Mouse (Mus musculus) intestine, embryonic 16.5 days (tissue): ENCODE measurements at regions not wholly inside any gene's neighbourhood (a gene's known extent, or its start where the extent isn't known, plus 50 kb on each side); places are given as distances from the start of the nearest gene placed in this dataset.
"Not testable (repeated sequence)": the region's sequence is repeated elsewhere in the genome, so short reads cannot be mapped to it uniquely, and the experiment has no call there.

ENCODE experiments used
- ATAC-seq: fragments of 200-750 bp; cut with Nextera tagmentation; 2 replicates; pipeline ENCODE4 v1.8.0; 2017; ENCODE audit warnings: moderate TSS enrichment, moderate library complexity
- H3K27ac ChIP-seq: fragments of 300-500 bp; sonication (generic); 2 replicates; pipeline ENCODE4 v1.5.1; 2014; ENCODE audit warnings: mild to moderate bottlenecking, low read length
- H3K27me3 ChIP-seq: fragments of 300-500 bp; sonication (generic); replicated peaks from 2 replicates; pipeline ENCODE4 v1.6.1; 2014; ENCODE audit warnings: low read length, control low read depth, mixed read lengths; ENCODE audit not compliant: control insufficient read depth, insufficient read depth
- H3K36me3 ChIP-seq: fragments of 300-500 bp; sonication (generic); 2 replicates; pipeline ENCODE4 v1.6.1; 2014; ENCODE audit warnings: low read length, control low read depth; ENCODE audit not compliant: control insufficient read depth, insufficient read depth
- H3K4me1 ChIP-seq: fragments of 300-500 bp; sonication (generic); 2 replicates; pipeline ENCODE4 v1.6.1; 2014; ENCODE audit warnings: low read length, control low read depth, mixed read lengths; ENCODE audit not compliant: control insufficient read depth, insufficient read depth
- H3K4me2 ChIP-seq: fragments of 300-500 bp; sonication (generic); 2 replicates; pipeline ENCODE4 v1.6.1; 2014; ENCODE audit warnings: low read depth, low read length, control low read depth
- H3K4me3 ChIP-seq: fragments of 300-500 bp; sonication (generic); 2 replicates; pipeline ENCODE4 v1.5.1; 2014; ENCODE audit warnings: mild to moderate bottlenecking, low read length
- H3K9ac ChIP-seq: fragments of 300-500 bp; sonication (generic); 2 replicates; pipeline ENCODE4 v1.6.1; 2014; ENCODE audit warnings: low read depth, low read length
- H3K9me3 ChIP-seq: fragments of 300-500 bp; sonication (generic); 2 replicates; pipeline ENCODE4 v1.6.1; 2016; ENCODE audit warnings: low read length, control low read depth; ENCODE audit not compliant: control insufficient read depth
- WGBS: fragments of 180-500 bp; shearing (Covaris S2); extraction: QIAGEN DNeasy Blood & Tissue Kit; methylation state at CpG from one replicate; pipeline ENCODE4 v1.1.7; 2014; 5-methylcytosine and 5-hydroxymethylcytosine counted together

DNA sequence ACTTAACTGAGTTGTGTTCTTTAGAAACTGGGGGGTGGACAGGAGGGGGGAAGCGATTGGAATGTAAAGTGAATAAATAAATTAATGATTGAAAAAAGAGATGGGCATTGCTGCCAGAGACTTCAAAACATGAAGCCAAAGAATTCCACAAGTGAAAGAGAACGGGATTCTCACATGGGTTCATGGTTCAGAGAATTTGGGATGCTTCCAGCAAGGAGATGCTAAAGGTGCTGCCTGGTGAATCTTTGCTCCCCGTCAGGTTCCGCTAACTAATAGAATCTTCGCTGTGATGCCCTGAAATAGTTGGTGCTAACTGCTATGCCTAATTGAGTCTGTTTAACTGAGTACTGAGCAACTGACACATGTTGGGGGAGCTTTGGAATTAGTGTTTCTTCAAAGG, 118.9 kb upstream of the Bet1 start:
- no peak overlapping the region for H3K9ac ChIP-seq
- ATAC-seq = no peak
- 83% methylated on average over 5 of the region's 5 CpGs for WGBS
- no peak overlapping the region for H3K4me2 ChIP-seq
- H3K4me1 ChIP-seq = no peaks in the 10 kb centered on the region
- H3K36me3 ChIP-seq = no peaks in the 10 kb centered on the region
- no peak overlapping the region for H3K4me3 ChIP-seq
- no peak overlapping the region for H3K27ac ChIP-seq
- no peaks in the 10 kb centered on the region for H3K9me3 ChIP-seq
- H3K27me3 ChIP-seq = no peaks in the 10 kb centered on the region

DNA sequence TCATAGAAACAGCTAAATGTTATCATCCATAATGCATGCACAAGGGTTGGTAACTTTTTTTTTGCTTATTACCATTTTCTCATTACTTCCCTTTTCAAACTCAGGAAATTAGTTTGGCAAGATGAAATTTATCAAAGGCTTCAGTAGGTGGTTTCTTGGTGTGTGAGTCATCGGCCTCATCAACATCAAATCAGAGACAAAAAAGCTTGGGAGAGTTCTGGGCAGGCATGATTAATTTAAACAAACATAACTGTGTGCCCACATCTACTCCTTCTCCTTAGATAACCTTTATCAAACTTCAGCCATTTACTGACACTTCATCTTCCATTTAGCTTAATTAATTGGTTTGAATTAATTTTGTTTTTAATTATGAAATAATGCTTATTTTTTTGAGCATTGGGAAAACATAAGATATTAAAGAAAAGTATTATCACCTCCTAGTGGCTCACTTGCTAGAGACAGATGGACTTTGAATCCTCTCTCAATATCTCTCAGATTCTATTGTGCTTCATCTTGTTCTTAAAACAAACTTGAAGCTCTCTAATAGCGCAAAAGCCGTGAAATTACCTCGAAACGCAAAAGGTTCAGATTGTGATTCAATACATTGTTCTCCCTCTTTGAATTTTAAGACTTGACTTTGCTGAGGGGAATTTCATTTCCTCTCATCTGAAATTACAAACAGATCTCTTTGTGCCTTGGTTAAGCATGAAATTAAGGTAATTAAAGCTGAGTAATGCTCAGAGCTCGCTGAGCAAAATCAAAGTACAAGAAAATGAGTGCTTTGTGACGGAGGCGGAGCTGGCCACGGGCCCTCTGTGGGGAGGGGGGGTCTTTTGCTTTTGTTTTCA, 158.7 kb upstream of the Bet1 start:
- no peak overlapping the region for H3K27ac ChIP-seq
- ATAC-seq = no peak
- 65% methylated on average over 9 of the region's 9 CpGs for WGBS
- H3K4me2 ChIP-seq = no peak overlapping the region
- H3K9me3 ChIP-seq = no peaks in the 10 kb centered on the region
- H3K4me3 ChIP-seq = no peak overlapping the region
- no peaks in the 10 kb centered on the region for H3K4me1 ChIP-seq
- H3K27me3 ChIP-seq = no peaks in the 10 kb centered on the region
- H3K9ac ChIP-seq = no peak overlapping the region
- no peaks in the 10 kb centered on the region for H3K36me3 ChIP-seq

DNA sequence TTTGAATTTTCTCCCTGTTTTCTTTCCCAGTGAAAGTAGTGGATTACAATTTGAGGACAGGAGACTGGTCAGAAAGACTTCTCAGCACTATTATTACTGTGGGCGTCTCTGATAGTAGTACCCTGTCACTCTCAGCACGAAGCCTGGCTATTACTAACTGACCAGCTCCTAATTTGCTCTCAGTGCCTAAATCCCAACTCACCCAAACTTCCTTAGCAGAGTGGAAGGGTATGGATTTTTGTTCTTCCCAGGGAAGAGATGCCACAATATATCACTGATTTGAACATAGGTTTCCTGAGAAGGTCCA, 159.3 kb upstream of the Bet1 start:
- ATAC-seq = no peak
- Histone ChIP-seq H3K27ac (no peak overlapping the region), H3K27me3 (no peaks in the 10 kb centered on the region), H3K4me2 (no peak overlapping the region), H3K36me3 (no peaks in the 10 kb centered on the region), H3K4me1 (no peaks in the 10 kb centered on the region), H3K4me3 (no peak overlapping the region), H3K9me3 (no peaks in the 10 kb centered on the region), H3K9ac (no peak overlapping the region)
- 83% methylated on average over 2 of the region's 2 CpGs for WGBS

DNA sequence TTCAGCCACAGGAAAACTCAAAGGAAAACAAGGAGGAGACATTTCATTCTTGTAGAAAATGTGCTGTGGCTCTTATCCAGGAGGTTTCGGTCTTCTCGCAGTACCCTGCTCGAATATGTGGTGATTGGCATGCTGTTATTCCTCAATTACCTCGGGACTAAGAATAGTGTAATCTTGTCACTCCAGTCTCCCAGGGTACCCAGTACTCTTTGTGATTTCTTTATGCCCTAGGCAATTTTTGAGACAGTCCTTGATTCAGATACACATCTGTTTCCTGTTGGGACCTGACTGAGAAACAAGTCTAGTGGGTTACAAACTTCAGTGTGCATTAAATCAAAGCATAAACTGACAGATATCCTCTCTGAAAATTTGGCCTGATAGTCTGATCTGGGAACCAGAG, 189.8 kb upstream of the Bet1 start:
- Histone ChIP-seq H3K4me1 (no peaks in the 10 kb centered on the region), H3K27ac (no peak overlapping the region)

DNA sequence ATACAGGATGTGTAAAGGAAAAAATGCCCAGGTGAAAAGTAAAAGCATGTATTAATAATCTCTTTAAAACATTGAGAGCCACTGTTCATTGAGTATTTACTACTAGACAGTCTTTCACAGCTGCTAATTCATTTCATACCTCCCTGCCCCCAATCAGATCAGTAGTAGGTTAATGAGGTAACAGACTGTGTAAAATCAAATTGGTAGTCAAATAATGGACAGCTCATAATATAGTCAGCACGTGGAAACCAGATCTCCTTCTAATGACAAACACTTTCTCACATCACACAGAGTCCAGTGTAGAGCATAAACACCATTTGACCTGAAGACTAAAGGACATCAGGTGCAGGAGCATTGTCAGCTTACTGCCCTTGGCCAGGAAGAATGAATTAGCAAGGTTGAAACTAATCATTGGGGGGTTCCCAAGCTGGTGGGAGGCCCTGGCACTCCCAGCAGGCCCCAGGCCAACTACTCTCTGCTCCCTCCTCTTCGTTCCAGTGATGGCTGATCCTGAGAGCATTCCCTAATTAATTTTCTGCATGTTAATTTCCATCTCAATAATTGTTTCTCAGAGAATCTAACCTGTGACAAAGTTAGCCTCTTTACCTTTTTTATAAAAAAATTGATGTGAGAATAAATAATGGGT, 190.6 kb upstream of the Bet1 start:
- no peak for ATAC-seq
- H3K9me3 ChIP-seq = no peaks in the 10 kb centered on the region
- H3K36me3 ChIP-seq = no peaks in the 10 kb centered on the region
- H3K4me3 ChIP-seq = no peak overlapping the region
- no peak overlapping the region for H3K27ac ChIP-seq
- no peaks in the 10 kb centered on the region for H3K4me1 ChIP-seq
- no peak overlapping the region for H3K9ac ChIP-seq
- no peaks in the 10 kb centered on the region for H3K27me3 ChIP-seq
- H3K4me2 ChIP-seq = no peak overlapping the region
- 47% methylated on average over 2 of the region's 2 CpGs for WGBS

More for the DNA sequence above, 189.8 kb upstream of the Bet1 start:
- no peak for ATAC-seq
- Histone ChIP-seq H3K4me3 (no peak overlapping the region), H3K27me3 (no peaks in the 10 kb centered on the region), H3K9ac (no peak overlapping the region), H3K36me3 (no peaks in the 10 kb centered on the region), H3K9me3 (no peaks in the 10 kb centered on the region), H3K4me2 (no peak overlapping the region)
- WGBS = 71% methylated on average over 4 of the region's 4 CpGs

DNA sequence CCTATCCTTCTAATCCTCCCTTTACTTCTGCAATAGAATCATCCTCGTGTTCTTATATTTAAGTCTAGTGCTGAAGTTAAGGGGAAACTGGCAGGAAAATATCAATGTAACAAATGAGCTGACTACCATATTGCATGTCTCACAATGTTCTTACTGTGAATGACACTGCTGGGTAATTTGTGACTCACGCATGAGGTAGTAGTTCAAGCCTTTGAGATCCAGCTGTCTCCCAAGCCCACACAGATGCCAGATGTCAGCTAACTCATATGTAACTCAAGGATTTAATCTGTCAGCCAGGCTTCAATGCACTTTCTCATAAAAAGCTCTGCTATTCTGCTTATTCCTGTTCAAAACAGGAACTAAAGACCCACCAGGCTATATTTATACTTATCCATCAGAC, 204.6 kb upstream of the Bet1 start:
- Histone ChIP-seq H3K4me1 (no peaks in the 10 kb centered on the region), H3K4me3 (no peak overlapping the region), H3K27ac (no peak overlapping the region), H3K9ac (no peak overlapping the region), H3K9me3 (no peaks in the 10 kb centered on the region), H3K27me3 (no peaks in the 10 kb centered on the region), H3K36me3 (no peaks in the 10 kb centered on the region), H3K4me2 (no peak overlapping the region)
- ATAC-seq = no peak
- WGBS = 79% methylated on average over 2 of the region's 2 CpGs

DNA sequence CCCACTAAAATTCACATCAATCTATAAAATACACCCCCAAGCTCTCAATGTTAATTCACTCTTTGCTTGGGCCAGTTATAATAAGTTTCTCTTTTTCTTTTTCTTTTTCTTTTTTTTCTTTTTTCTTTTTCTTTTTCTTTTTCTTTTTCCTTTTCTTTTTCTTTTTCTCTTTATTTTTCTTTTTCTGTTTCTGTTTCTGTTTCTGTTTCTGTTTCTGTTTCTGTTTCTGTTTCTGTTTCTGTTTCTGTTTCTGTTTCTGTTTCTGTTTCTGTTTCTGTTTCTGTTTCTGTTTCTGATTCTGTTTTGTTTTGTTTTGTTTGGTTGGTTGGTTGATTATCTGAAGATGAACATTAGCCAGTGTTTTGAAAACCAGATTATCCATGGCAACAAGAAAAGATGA, 201.2 kb upstream of the Col1a2 start:
- not testable (repeated sequence) for H3K4me2 ChIP-seq, H3K9me3 ChIP-seq, H3K36me3 ChIP-seq, H3K27ac ChIP-seq, H3K4me3 ChIP-seq, H3K4me1 ChIP-seq, H3K27me3 ChIP-seq, ATAC-seq, H3K9ac ChIP-seq

DNA sequence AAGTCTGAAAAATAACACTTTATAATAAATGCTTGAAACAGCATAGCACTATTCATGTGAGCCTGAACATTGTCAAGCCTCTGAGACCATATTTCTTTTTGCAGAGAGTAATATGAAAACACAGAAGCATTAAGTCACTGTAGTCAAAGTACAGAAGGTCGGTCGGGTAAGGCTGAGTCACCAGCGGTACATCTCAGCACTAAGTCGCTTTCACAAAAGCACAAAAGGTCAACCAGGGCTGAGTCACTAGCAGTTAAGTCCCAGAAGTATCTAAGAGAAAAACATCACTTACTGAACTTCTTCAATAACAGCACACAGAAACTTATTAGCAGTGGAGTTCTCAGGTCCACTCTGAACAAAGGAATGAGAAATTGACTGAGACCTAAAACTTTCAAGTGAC, 154.7 kb upstream of the Col1a2 start:
- no peaks in the 10 kb centered on the region for H3K36me3 ChIP-seq
- H3K9ac ChIP-seq = no peak overlapping the region
- H3K9me3 ChIP-seq = no peaks in the 10 kb centered on the region
- no peak overlapping the region for H3K4me3 ChIP-seq
- H3K4me2 ChIP-seq = no peak overlapping the region
- no peak for ATAC-seq
- 74% methylated on average over 4 of the region's 4 CpGs for WGBS
- no peaks in the 10 kb centered on the region for H3K4me1 ChIP-seq
- no peaks in the 10 kb centered on the region for H3K27me3 ChIP-seq
- no peak overlapping the region for H3K27ac ChIP-seq

DNA sequence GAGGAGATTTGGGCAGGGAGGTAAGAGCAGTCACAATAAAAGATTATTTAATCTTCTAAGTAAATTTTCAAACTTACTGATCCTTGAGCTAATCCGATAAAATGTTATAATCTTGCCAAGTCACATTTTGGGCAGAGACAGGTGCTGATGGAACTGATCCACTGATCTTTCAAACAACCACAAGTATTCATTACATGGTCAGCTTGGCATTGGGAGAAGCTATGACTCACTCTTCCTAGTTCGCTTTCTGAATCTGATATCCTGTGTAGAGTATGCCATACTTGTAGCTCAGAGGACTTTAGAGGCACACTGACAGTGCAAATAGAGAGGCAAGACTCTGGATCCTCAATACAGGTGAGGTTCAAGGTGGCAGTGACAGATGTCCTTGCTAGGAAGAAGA, 142.4 kb upstream of the Col1a2 start:
- Histone ChIP-seq H3K27me3 (no peaks in the 10 kb centered on the region), H3K27ac (no peak overlapping the region), H3K4me1 (no peaks in the 10 kb centered on the region), H3K9ac (no peak overlapping the region), H3K4me2 (no peak overlapping the region), H3K4me3 (no peak overlapping the region), H3K9me3 (no peaks in the 10 kb centered on the region), H3K36me3 (no peaks in the 10 kb centered on the region)
- WGBS = 90% methylated on average over 2 of the region's 2 CpGs
- no peak for ATAC-seq
